Mouse (Mus musculus) lung, embryonic 16.5 days (tissue): ENCODE results near the gene Slc16a10. TPM values are rescaled to one million over a fixed set of nuclear protein-coding genes. Genes with fewer than 3 reads are reported as not detected.

Experiments
- ATAC-seq: fragments of 200-750 bp; cut with Nextera tagmentation; 2 replicates; pipeline ENCODE4 v1.8.0; 2017; ENCODE audit warnings: low read depth, mild to moderate bottlenecking, moderate library complexity
- H3K27ac ChIP-seq: fragments of 300-500 bp; sonication (generic); 2 replicates; pipeline ENCODE4 v1.5.1; 2014; ENCODE audit warnings: mild to moderate bottlenecking, control low read depth, low read length
- H3K27me3 ChIP-seq: fragments of 300-500 bp; sonication (generic); 2 replicates; pipeline ENCODE4 v1.6.1; 2014; ENCODE audit warnings: low read depth, low read length, mixed read lengths; ENCODE audit not compliant: control insufficient read depth, insufficient read depth
- H3K36me3 ChIP-seq: fragments of 300-500 bp; sonication (generic); 2 replicates; pipeline ENCODE4 v1.6.1; 2014; ENCODE audit warnings: low read length; ENCODE audit not compliant: control insufficient read depth, insufficient read depth
- H3K4me1 ChIP-seq: fragments of 300-500 bp; sonication (generic); replicated peaks from 2 replicates; pipeline ENCODE4 v1.6.1; 2014; ENCODE audit warnings: low read length, mixed read lengths; ENCODE audit not compliant: control insufficient read depth, insufficient read depth
- H3K4me2 ChIP-seq: fragments of 300-500 bp; sonication (generic); 2 replicates; pipeline ENCODE4 v1.6.1; 2014; ENCODE audit warnings: low read depth, low read length, control low read depth
- H3K4me3 ChIP-seq: fragments of 300-500 bp; sonication (generic); 2 replicates; pipeline ENCODE4 v1.5.1; 2014; ENCODE audit warnings: mild to moderate bottlenecking, low read length, control low read depth
- H3K9ac ChIP-seq: fragments of 300-500 bp; sonication (generic); 2 replicates; pipeline ENCODE4 v1.6.1; 2014; ENCODE audit warnings: low read length, control low read depth
- H3K9me3 ChIP-seq: fragments of 300-500 bp; sonication (generic); 2 replicates; pipeline ENCODE4 v1.6.1; 2016; ENCODE audit warnings: low read length; ENCODE audit not compliant: control insufficient read depth
- WGBS: fragments of 180-500 bp; shearing (Covaris S2); extraction: QIAGEN DNeasy Blood & Tissue Kit; methylation state at CpG from one replicate; pipeline ENCODE4 v1.1.7; 2014; 5-methylcytosine and 5-hydroxymethylcytosine counted together
- polyA plus RNA-seq: library from polyadenylated mRNA; unstranded; fragments of >200 nt; fragmentation: Nextera tagmentation; extraction: Ambion mirVana; gene quantifications from 2 replicates; pipeline ENCODE4 v1.2.1, GENCODE M21; 2015

Gene Slc16a10
- polyA plus RNA-seq, 1 experiment from 2014 or later = 5.0 TPM

GRCm38 (mm10) chr10:40090504-40091428, 51.3 kb downstream of the Slc16a10 start:
- peak; percentile 91 for ATAC-seq

DNA sequence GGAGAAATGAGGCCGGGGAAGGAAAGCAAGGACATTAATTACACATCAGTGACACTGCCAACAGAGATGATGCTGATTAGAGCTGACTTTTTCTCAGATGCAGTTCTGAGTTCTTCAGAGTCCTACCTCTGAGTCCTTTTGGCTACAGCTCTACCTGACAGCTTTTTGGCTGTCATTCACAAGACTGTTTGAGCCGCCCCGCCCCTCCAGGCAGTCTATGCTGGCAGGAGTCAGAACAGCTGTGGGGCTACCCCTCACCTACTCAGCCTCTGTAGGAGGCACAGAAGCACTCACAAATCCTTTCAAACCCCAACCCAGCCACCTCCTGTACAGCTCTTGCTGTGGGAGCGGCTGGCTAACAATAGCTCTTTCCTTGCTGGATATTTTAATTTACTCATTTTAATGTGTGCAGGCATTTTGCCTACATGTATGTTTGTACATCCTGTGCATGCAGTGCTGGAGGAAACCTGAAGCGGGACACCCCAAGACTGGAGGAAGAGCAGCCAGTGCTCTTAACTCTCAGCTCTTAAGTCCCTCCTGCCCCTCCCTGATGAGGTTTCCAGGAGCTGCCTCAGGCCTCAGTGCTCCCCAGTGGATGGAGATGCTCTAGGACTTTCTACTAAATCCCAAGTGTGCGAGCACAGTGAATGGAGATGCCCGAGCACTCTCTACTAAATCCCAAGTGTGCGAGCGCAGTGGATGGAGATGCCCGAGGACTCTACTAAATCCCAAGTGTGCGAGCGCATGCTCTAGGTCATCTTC, 57.5 kb downstream of the Slc16a10 start:
- ATAC-seq = peak; percentile 49; the same call in 1 of the 2 replicates
- 69% methylated on average over 12 of the region's 12 CpGs for WGBS
- Histone ChIP-seq H3K4me1 (peaks cover 12% of the 10 kb centered on the region), H3K4me2 (no peak overlapping the region), H3K4me3 (no peak overlapping the region), H3K9ac (no peak overlapping the region), H3K27me3 (no peaks in the 10 kb centered on the region), H3K9me3 (no peaks in the 10 kb centered on the region), H3K27ac (no peak overlapping the region), H3K36me3 (no peaks in the 10 kb centered on the region)

More at GRCm38 (mm10) chr10:40090504-40091428, 51.3 kb downstream of the Slc16a10 start:
- Histone ChIP-seq H3K36me3 (no peaks in the 10 kb centered on the region), H3K4me1 (peaks cover 21% of the 10 kb centered on the region), H3K9ac (no peak overlapping the region), H3K4me3 (no peak overlapping the region), H3K4me2 (no peak overlapping the region), H3K27ac (no peak overlapping the region), H3K9me3 (peaks cover 4% of the 10 kb centered on the region; the same call in 1 of the 2 replicates), H3K27me3 (no peaks in the 10 kb centered on the region)
- WGBS = 46% methylated on average over 11 of the region's 11 CpGs

- H3K27ac ChIP-seq = no peak overlapping the region
- H3K27me3 ChIP-seq = no peaks in the 10 kb centered on the region
- no peak overlapping the region for H3K4me2 ChIP-seq
- H3K4me3 ChIP-seq = no peak overlapping the region
- no peaks in the 10 kb centered on the region for H3K9me3 ChIP-seq
- no peak for ATAC-seq
- 71% methylated on average over 4 of the region's 4 CpGs for WGBS
- H3K4me1 ChIP-seq = peaks cover 12% of the 10 kb centered on the region
- H3K36me3 ChIP-seq = no peaks in the 10 kb centered on the region
- no peak overlapping the region for H3K9ac ChIP-seq
Observed at GRCm38 (mm10) chr10:40083556-40083955, 58.5 kb downstream of the Slc16a10 start.

DNA sequence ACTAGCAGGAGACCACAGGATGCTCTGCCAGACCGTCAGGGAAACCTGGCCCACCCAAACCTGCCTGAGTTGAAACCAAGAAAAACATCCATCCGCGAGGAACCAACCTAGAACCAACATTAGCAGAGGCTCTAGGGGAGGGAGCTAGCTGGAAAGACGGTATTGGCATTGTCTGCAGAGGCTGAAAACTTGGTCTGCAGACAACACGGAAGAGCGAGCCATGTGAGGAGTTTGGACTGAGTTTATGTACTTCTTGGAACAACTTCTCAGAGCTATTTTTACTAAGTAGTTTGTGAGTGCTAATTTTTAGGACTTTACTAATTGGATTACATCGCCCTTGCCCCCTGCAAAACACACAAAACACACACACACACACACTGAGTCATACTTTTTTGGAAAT, 59.4 kb downstream of the Slc16a10 start:
- ATAC-seq = no peak
- Histone ChIP-seq H3K4me1 (peaks cover 12% of the 10 kb centered on the region), H3K27me3 (no peaks in the 10 kb centered on the region), H3K9ac (no peak overlapping the region), H3K27ac (no peak overlapping the region), H3K4me2 (no peak overlapping the region), H3K4me3 (no peak overlapping the region), H3K9me3 (no peaks in the 10 kb centered on the region), H3K36me3 (no peaks in the 10 kb centered on the region)
- 80% methylated on average over 7 of the region's 7 CpGs for WGBS

DNA sequence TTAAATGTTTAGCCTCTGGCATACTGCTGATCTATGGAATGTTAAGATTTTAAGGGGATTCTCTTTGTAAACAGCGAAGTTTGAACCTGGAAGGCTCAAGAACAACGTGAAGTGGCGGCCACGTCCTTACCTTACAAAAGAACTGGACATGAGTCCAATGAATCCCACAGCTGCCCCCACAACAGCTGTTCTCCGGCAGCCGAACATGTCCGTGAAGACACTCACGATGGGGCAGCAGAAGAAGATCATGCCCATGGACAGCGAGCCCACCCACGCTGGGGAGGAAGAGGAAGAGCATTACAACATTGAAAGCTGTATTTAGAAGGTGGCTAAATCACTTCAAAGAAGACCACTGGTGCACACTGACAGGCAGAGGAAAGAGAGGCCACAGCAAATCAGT, 61.5 kb downstream of the Slc16a10 start:
- Histone ChIP-seq H3K9ac (no peak overlapping the region), H3K9me3 (no peaks in the 10 kb centered on the region), H3K4me1 (peaks cover 14% of the 10 kb centered on the region), H3K4me2 (no peak overlapping the region), H3K27ac (no peak overlapping the region), H3K27me3 (no peaks in the 10 kb centered on the region), H3K36me3 (no peaks in the 10 kb centered on the region), H3K4me3 (no peak overlapping the region)
- no peak for ATAC-seq
- WGBS = 43% methylated on average over 10 of the region's 10 CpGs

DNA sequence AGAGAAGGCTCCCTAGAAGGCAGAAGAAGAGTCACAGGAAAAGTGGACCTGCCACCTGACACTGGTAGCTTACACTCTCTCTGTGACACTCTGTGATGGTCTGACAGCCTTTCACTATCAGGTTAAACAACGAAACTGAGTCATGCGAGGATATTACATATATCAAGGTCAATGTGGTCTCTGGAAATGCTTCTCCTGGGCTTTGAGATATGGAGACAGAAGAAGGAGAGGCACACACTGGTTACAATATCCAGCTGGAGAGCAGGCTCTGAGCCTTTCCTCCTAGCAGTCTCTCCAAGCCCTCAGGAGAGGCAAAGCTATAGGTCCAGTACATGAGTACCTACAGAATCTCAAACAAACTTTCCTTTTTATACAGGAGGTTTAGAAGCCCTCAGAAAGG, 62.8 kb downstream of the Slc16a10 start:
- Histone ChIP-seq H3K27ac (no peak overlapping the region), H3K36me3 (no peaks in the 10 kb centered on the region), H3K9me3 (no peaks in the 10 kb centered on the region), H3K4me1 (peaks cover 8% of the 10 kb centered on the region), H3K4me3 (no peak overlapping the region), H3K4me2 (no peak overlapping the region), H3K27me3 (no peaks in the 10 kb centered on the region), H3K9ac (no peak overlapping the region)
- no peak for ATAC-seq
- 71% methylated on average over 2 of the region's 2 CpGs for WGBS

- WGBS = 53% methylated on average over 6 of the region's 6 CpGs
- ATAC-seq = no peak
Observed at GRCm38 (mm10) chr10:40077960-40078353, 64.1 kb downstream of the Slc16a10 start.

GRCm38 (mm10) chr10:40077346-40077959, 64.6 kb downstream of the Slc16a10 start:
- H3K27ac ChIP-seq = no peak overlapping the region
- H3K4me3 ChIP-seq = no peak overlapping the region
- no peaks in the 10 kb centered on the region for H3K9me3 ChIP-seq
- peaks cover 10% of the 10 kb centered on the region; the same call in 1 of the 2 replicates for H3K4me1 ChIP-seq
- no peaks in the 10 kb centered on the region for H3K27me3 ChIP-seq
- H3K4me2 ChIP-seq = no peak overlapping the region
- peak; percentile 68; the same call in 1 of the 2 replicates for ATAC-seq
- 53% methylated on average over 4 of the region's 4 CpGs for WGBS
- H3K36me3 ChIP-seq = no peaks in the 10 kb centered on the region
- no peak overlapping the region for H3K9ac ChIP-seq

More at GRCm38 (mm10) chr10:40077960-40078353, 64.1 kb downstream of the Slc16a10 start:
- peaks cover 10% of the 10 kb centered on the region; the same call in 1 of the 2 replicates for H3K4me1 ChIP-seq
- no peak overlapping the region for H3K4me2 ChIP-seq
- H3K36me3 ChIP-seq = no peaks in the 10 kb centered on the region
- H3K4me3 ChIP-seq = no peak overlapping the region
- no peak overlapping the region for H3K9ac ChIP-seq
- no peaks in the 10 kb centered on the region for H3K27me3 ChIP-seq
- no peaks in the 10 kb centered on the region for H3K9me3 ChIP-seq
- H3K27ac ChIP-seq = no peak overlapping the region

- WGBS = 71% methylated on average over 6 of the region's 6 CpGs
- Histone ChIP-seq H3K4me2 (no peak overlapping the region), H3K4me1 (peaks cover 12% of the 10 kb centered on the region), H3K4me3 (no peak overlapping the region), H3K36me3 (no peaks in the 10 kb centered on the region), H3K9me3 (no peaks in the 10 kb centered on the region), H3K27me3 (no peaks in the 10 kb centered on the region), H3K27ac (no peak overlapping the region), H3K9ac (no peak overlapping the region)
- 0 out of 2 replicates have a peak, but pooled peaks have one; percentile 9 for ATAC-seq
Observed at GRCm38 (mm10) chr10:40073608-40074007, 68.5 kb downstream of the Slc16a10 start.
